Mouse (Mus musculus): Measurements from ENCODE around the gene Ftl1. TPM values are rescaled to one million over a fixed set of nuclear protein-coding genes. Genes with fewer than 3 reads are reported as not detected.
"Not testable (repeated sequence)": the region's sequence is repeated elsewhere in the genome, so short reads cannot be mapped to it uniquely, and the experiment has no call there.

Ftl1 gene
- polyA plus RNA-seq, 1 experiment from 2014 or later = 4,749 TPM

DNA sequence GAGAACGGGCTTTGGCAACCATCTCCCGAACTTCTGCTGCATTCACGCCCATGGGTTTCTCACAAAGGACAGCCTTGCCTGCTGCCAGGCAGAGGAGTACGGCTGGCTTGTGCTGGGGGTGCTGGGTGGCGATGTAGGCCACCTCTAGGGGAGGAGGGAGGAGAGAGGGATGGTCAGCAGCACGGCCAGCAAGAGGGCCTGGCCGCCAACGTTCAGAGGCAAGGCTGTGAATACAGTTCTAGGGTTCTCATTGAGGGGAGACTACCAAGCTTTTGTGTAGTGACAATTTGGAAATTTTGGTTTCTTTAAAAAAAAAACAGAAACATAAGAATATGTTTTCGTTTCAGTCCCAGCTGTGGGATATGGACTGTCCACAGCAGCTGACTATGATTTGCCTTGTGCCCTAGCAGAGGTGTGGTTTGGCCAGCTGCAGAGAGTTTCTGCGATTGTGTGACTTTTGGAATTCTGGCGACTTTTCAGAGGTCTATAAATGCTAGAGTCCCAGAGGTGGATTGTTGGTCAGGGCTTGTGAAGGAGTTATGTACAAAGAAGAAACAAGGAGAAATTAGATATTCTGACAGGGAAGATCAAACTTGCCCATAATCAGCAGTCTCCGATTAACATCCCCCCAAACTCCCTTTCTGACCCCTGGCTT is 27.2 kb upstream of the Ftl1 start, which contains the start of gene Gm45808:
Gene Gm45808, minus strand, starts transcription at position 51 of the 655 bp plus-strand sequence.
- WGBS = 74% methylated on average over 12 of the region's 12 CpGs
- H3K4me2 ChIP-seq = no peak within 1 kb of the TSS
- H3K27me3 ChIP-seq (ENCODE audit: insufficient read depth, low read length) = no peaks in the 10 kb centered on the region
- DNase-seq (no peak), ATAC-seq (ENCODE audit: insufficient read depth) (no peak)
- TF ChIP-seq CTCF (IDR thresholded peaks at IDR 0.05; ENCODE audit: low read depth) = no peak
- H3K36me3 ChIP-seq (ENCODE audit: insufficient read depth) = no peaks in the 10 kb centered on the region
- no peaks in the 10 kb centered on the region for H3K4me1 ChIP-seq (ENCODE audit: insufficient read depth)
- H3K9ac ChIP-seq = no peak within 1 kb of the TSS
- H3K9me3 ChIP-seq (ENCODE audit: low read depth, low read length) = no peaks in the 10 kb centered on the region
- no peak within 1 kb of the TSS for H3K27ac ChIP-seq (ENCODE audit: low read depth)
- H3K4me3 ChIP-seq (ENCODE audit: low read depth, low read length) = no peak within 1 kb of the TSS

DNA sequence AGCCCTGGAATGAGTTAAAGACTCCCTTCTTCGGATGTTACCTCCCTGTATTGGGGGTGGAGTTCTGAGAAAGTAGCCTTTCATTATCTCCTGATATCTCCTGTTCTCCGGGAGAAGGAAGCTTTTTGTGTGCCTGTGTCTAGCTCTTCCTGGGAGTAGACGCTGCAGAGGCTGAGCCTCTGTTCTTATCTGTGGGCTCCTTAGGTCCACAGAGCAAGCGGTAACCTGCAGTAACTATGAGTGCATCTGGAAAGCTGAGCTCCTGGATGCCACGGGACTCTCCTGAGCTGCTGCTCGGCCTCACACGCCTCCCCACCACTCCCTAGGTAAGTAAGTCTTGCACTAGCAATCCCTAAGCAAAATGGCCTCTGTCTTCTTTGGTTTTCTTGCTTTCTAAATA is 26.5 kb upstream of the Ftl1 start:
- DNase-seq (no peak), ATAC-seq (ENCODE audit: insufficient read depth) (no peak)
- H3K27me3 ChIP-seq (ENCODE audit: insufficient read depth, low read length) = no peaks in the 10 kb centered on the region
- no peak overlapping the region for H3K9ac ChIP-seq
- no peak overlapping the region for H3K4me3 ChIP-seq (ENCODE audit: low read depth, low read length)
- no peaks in the 10 kb centered on the region for H3K36me3 ChIP-seq (ENCODE audit: insufficient read depth)
- WGBS = 58% methylated on average over 7 of the region's 7 CpGs
- H3K27ac ChIP-seq (ENCODE audit: low read depth) = no peak overlapping the region
- no peak overlapping the region for H3K4me2 ChIP-seq
- TF ChIP-seq CTCF (IDR thresholded peaks at IDR 0.05; ENCODE audit: low read depth) = no peak
- no peaks in the 10 kb centered on the region for H3K9me3 ChIP-seq (ENCODE audit: low read depth, low read length)
- H3K4me1 ChIP-seq (ENCODE audit: insufficient read depth) = no peaks in the 10 kb centered on the region

DNA sequence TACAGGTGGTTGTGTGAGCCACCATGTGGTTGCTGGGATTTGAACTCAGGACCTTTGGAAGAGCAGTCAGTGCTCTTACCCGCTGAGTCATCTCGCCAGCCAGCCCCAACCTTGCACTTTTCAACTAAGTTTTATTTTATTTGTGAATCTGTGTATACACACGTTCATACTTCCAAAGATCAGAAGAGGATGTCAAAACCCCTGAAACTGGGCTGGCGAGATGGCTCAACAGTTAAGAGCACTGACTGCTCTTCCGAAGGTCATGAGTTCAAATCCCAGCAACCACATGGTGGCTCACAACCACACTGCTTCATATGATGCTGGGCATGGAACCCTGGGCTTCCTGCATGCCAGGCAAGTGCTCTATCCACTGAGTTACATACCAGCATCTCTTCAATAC is 25.3 kb upstream of the Ftl1 start:
- H3K9ac ChIP-seq; H3K4me1 ChIP-seq (ENCODE audit: insufficient read depth); H3K27me3 ChIP-seq (ENCODE audit: insufficient read depth, low read length); ATAC-seq (ENCODE audit: insufficient read depth); H3K36me3 ChIP-seq (ENCODE audit: insufficient read depth); H3K27ac ChIP-seq (ENCODE audit: low read depth); DNase-seq; H3K4me3 ChIP-seq (ENCODE audit: low read depth, low read length); H3K9me3 ChIP-seq (ENCODE audit: low read depth, low read length); H3K4me2 ChIP-seq: not testable (repeated sequence)
- WGBS = 89% methylated on average over 5 of the region's 5 CpGs

DNA sequence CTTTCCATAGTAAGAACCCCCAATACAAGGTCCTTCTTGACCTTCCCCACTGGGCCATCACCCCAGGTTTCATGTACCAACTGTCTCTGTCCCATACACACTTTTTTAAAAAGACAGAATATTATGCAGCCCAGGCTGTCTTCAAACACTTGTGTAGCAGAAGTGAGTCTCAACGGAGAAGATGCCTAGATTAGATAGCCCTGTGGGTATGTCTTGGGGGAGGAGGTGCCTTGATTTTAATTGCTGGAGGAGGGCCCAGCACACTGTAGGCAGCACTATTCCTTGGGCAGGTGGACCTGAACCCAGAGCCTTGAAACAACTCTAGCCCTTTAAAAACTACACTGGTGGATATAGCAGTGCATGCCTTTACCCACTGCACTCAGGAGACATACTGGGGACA is 22.5 kb upstream of the Ftl1 start:
- 83% methylated on average over 1 of the region's 1 CpGs for WGBS
- no peaks in the 10 kb centered on the region for H3K27me3 ChIP-seq (ENCODE audit: insufficient read depth, low read length)
- no peak overlapping the region for H3K27ac ChIP-seq (ENCODE audit: low read depth)
- H3K4me1 ChIP-seq (ENCODE audit: insufficient read depth) = no peaks in the 10 kb centered on the region
- no peak overlapping the region for H3K9ac ChIP-seq
- ATAC-seq (ENCODE audit: insufficient read depth) (no peak), DNase-seq (no peak)
- H3K9me3 ChIP-seq (ENCODE audit: low read depth, low read length) = no peaks in the 10 kb centered on the region
- no peak overlapping the region for H3K4me3 ChIP-seq (ENCODE audit: low read depth, low read length)
- no peaks in the 10 kb centered on the region for H3K36me3 ChIP-seq (ENCODE audit: insufficient read depth)
- no peak overlapping the region for H3K4me2 ChIP-seq
- TF ChIP-seq CTCF (IDR thresholded peaks at IDR 0.05; ENCODE audit: low read depth) = no peak

DNA sequence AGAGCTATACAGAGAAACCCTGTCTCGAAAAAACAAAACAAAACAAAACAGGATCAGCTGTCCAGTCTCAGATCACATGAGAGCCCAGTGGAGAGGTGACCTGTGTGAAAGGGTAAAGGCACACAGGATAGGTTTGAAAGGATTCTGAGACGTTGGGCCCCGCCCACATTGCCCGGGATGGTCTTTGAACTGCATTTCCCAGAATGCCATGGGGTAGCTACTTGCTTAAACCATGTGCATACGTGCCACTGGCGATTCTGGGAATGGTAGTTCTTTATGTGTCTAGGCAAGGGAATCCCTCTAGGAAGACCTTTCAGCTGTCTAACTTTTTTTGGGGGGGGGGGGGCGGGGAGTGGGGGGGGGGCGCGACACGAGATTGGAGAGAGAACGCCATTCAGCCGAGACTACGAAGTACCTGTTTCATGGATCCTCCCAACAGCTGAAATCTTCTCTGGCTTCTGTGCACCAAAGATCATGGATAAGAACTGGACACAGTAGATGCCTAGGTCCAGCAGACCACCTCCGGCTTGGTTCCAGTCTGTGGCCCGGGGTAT is 21.8 kb upstream of the Ftl1 start, which contains the start of gene Tulp2:
Gene Tulp2, plus strand, starts transcription at position 504 of the 554 bp plus-strand sequence.
- Histone ChIP-seq H3K27me3 (ENCODE audit: insufficient read depth, low read length) (no peaks in the 10 kb centered on the region), H3K9me3 (ENCODE audit: low read depth, low read length) (no peaks in the 10 kb centered on the region), H3K4me1 (ENCODE audit: insufficient read depth) (no peaks in the 10 kb centered on the region), H3K4me3 (ENCODE audit: low read depth, low read length) (no peak within 1 kb of the TSS), H3K27ac (ENCODE audit: low read depth) (no peak within 1 kb of the TSS), H3K9ac (no peak within 1 kb of the TSS), H3K4me2 (no peak within 1 kb of the TSS), H3K36me3 (ENCODE audit: insufficient read depth) (no peaks in the 10 kb centered on the region)
- no peak for TF ChIP-seq CTCF (IDR thresholded peaks at IDR 0.05; ENCODE audit: low read depth)
- peak; percentile 62 for ATAC-seq (ENCODE audit: insufficient read depth)
- peak; percentile 78 for DNase-seq
- WGBS = 57% methylated on average over 15 of the region's 15 CpGs

DNA sequence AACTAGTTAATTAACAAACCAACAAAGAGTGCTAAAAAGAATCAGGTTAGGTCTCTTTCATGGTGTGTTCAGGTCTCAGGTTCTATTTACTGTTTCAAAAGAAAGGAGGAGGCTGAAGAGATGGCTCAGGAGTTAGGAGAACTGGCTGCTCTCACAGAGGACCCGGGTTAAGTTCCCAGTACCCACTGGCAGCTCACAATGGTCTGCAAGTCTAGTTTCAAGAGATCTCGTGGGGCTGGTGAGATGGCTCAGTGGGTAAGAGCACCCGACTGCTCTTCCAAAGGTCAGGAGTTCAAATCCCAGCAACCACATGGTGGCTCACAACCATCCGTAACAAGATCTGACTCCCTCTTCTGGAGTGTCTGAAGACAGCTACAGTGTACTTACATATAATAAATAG is 20.6 kb upstream of the Ftl1 start:
- DNase-seq; H3K4me2 ChIP-seq; H3K27me3 ChIP-seq (ENCODE audit: insufficient read depth, low read length); H3K4me1 ChIP-seq (ENCODE audit: insufficient read depth); H3K36me3 ChIP-seq (ENCODE audit: insufficient read depth); ATAC-seq (ENCODE audit: insufficient read depth); H3K9me3 ChIP-seq (ENCODE audit: low read depth, low read length); H3K4me3 ChIP-seq (ENCODE audit: low read depth, low read length); H3K27ac ChIP-seq (ENCODE audit: low read depth); H3K9ac ChIP-seq: not testable (repeated sequence)
- 66% methylated on average over 3 of the region's 4 CpGs for WGBS

DNA sequence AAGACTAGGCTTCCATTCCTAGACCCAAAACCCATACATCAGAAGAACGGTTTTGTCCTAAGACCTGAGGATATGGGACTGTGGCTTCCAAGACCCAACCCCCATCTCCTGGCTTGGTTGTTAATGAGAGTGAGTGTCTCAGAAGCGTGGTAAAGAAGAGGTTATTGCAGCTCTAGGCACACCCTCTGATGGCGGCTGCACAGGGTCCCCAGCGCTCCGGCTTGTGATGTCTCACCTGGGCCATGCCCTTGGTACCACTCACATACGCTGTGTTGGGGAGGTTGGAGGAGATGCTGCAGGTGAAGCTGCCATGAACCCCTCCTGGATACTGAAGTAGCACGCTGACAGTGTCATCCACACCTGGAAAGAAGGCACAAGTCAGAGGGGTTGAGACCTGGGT is 19.1 kb upstream of the Ftl1 start:
- Histone ChIP-seq H3K27me3 (ENCODE audit: insufficient read depth, low read length) (no peaks in the 10 kb centered on the region), H3K4me3 (ENCODE audit: low read depth, low read length) (no peak overlapping the region), H3K36me3 (ENCODE audit: insufficient read depth) (no peaks in the 10 kb centered on the region), H3K4me2 (no peak overlapping the region), H3K9me3 (ENCODE audit: low read depth, low read length) (no peaks in the 10 kb centered on the region), H3K4me1 (ENCODE audit: insufficient read depth) (no peaks in the 10 kb centered on the region), H3K27ac (ENCODE audit: low read depth) (no peak overlapping the region), H3K9ac (no peak overlapping the region)
- DNase-seq (no peak), ATAC-seq (ENCODE audit: insufficient read depth) (no peak)
- TF ChIP-seq CTCF (IDR thresholded peaks at IDR 0.05; ENCODE audit: low read depth) = no peak
- 93% methylated on average over 7 of the region's 7 CpGs for WGBS
